Mouse (Mus musculus) granulocyte monocyte progenitor cell, adult 5-6 weeks (primary cell): ENCODE data around the gene Tmem30b. TPM values are rescaled to one million over a fixed set of nuclear protein-coding genes. Genes with fewer than 3 reads are reported as not detected.
"Not testable (repeated sequence)": the region's sequence is repeated elsewhere in the genome, so short reads cannot be mapped to it uniquely, and the experiment has no call there.

Experiments
- ATAC-seq: replicated peaks from 2 replicates; pipeline ENCODE4 v1.8.0; 2016; ENCODE audit warnings: mild to moderate bottlenecking, moderate TSS enrichment, inconsistent platforms; ENCODE audit not compliant: poor library complexity, severe bottlenecking
- total RNA-seq, 2 experiments: library from RNA; stranded (forward) in 1 of 2; stranded (reverse) in 1 of 2; fragments of 200-712, 200-1000 nt in 1 of 2; fragments of >200 nt in 1 of 2; fragmentation: Nextera tagmentation in 1 of 2; gene quantifications; 2 replicates each; pipeline ENCODE4 v1.2.3; 2014 to 2017

Gene Tmem30b
- total RNA-seq, 2 experiments from 2014 or later: not detected

GRCm38 (mm10) chr12:73563122-73563521, 16.9 kb upstream of the Tmem30b start:
- ATAC-seq: not testable (repeated sequence)

- ATAC-seq: no peak; the same call in 1 of the 2 replicates
Measured at GRCm38 (mm10) chr12:73560091-73560490, 13.9 kb upstream of the Tmem30b start.

- no peak for ATAC-seq
Measured at GRCm38 (mm10) chr12:73558525-73559195, 12.5 kb upstream of the Tmem30b start.

- ATAC-seq: peak; percentile 88
Measured at GRCm38 (mm10) chr12:73554155-73554554, 8.0 kb upstream of the Tmem30b start.

GRCm38 (mm10) chr12:73548259-73548658, 2.1 kb upstream of the Tmem30b start:
- ATAC-seq: no peak

- 0 out of 2 replicates have a peak, but pooled peaks have one; percentile 38 for ATAC-seq
Measured at GRCm38 (mm10) chr12:73547646-73548045, 1.5 kb upstream of the Tmem30b start.

GRCm38 (mm10) chr12:73545672-73546085, 513 bp downstream of the Tmem30b start:
- ATAC-seq: peak; percentile 67

GRCm38 (mm10) chr12:73544736-73545671, 1.2 kb downstream of the Tmem30b start:
- peak; percentile 17; the same call in 1 of the 2 replicates for ATAC-seq

- ATAC-seq: no peak
Measured at GRCm38 (mm10) chr12:73543191-73543590, 3.0 kb downstream of the Tmem30b start.

- no peak for ATAC-seq
Measured at GRCm38 (mm10) chr12:73540402-73540801, 5.8 kb downstream of the Tmem30b start.

GRCm38 (mm10) chr12:73539151-73539550, 7.0 kb downstream of the Tmem30b start:
- ATAC-seq: no peak

- not testable (repeated sequence) for ATAC-seq
Measured at GRCm38 (mm10) chr12:73538139-73538508, 8.1 kb downstream of the Tmem30b start.

GRCm38 (mm10) chr12:73537499-73538138, 8.6 kb downstream of the Tmem30b start:
- peak; percentile 75 for ATAC-seq

GRCm38 (mm10) chr12:73534591-73534990, 11.6 kb downstream of the Tmem30b start:
- ATAC-seq: peak; percentile 62; the same call in 1 of the 2 replicates

- no peak for ATAC-seq
Measured at GRCm38 (mm10) chr12:73531889-73532479, 14.2 kb downstream of the Tmem30b start.

- no peak for ATAC-seq
Measured at GRCm38 (mm10) chr12:73529590-73529989, 16.6 kb downstream of the Tmem30b start.

- ATAC-seq: no peak
Measured at GRCm38 (mm10) chr12:73529131-73529530, 17.1 kb downstream of the Tmem30b start.

- ATAC-seq: not testable (repeated sequence)
Measured at GRCm38 (mm10) chr12:73528142-73528541, 18.1 kb downstream of the Tmem30b start.

GRCm38 (mm10) chr12:73525254-73525885, 20.8 kb downstream of the Tmem30b start:
- ATAC-seq: no peak

GRCm38 (mm10) chr12:73523066-73523465, 23.1 kb downstream of the Tmem30b start:
- ATAC-seq: no peak
